Mouse (Mus musculus): ENCODE measurements at regions not wholly inside any gene's neighbourhood (a gene's known extent, or its start where the extent isn't known, plus 50 kb on each side); places are given as distances from the start of the nearest gene placed in this dataset.

DNA sequence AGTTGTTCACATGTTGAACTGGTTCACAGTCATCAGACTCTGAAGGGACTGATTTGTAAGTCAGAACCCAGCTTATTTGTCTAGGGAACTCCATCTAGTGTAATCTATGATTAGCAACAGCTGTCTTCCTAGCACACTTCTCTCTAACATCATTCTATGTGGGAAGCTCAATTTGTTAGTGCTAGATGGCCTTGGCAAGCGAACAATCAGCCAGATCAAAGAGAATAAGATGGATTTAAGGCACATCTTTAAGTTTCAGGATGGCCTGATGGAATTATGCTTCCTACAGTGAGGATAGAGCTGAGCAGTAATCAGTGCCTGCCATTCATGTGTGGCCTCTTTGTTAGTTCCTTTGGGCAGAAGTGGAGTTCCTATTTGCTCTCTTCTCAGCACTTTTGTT lies 183.1 kb upstream of the Pdcd1 start:
- ATAC-seq (ENCODE audit: poor library complexity, severe bottlenecking) = no peak

DNA sequence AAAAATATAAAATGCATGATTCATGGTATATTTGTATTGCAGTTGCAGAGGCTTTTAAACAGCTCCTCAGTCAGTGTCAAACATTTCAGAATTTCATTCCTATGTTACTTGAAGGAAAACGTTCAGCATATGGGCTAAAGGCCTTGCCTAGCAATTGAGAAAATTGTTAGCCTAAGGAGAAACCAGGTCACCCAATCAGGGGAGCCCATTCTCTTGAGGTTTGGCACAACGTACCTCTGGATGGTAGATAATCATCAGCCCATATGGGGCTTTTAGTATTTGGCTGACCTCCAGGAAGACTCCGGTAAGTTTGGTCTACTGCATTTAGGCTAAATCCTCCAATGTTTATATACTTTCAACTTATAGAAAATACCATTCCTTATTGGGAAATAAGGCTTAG lies 168.7 kb upstream of the Pdcd1 start:
- ATAC-seq (ENCODE audit: poor library complexity, severe bottlenecking) = no peak

DNA sequence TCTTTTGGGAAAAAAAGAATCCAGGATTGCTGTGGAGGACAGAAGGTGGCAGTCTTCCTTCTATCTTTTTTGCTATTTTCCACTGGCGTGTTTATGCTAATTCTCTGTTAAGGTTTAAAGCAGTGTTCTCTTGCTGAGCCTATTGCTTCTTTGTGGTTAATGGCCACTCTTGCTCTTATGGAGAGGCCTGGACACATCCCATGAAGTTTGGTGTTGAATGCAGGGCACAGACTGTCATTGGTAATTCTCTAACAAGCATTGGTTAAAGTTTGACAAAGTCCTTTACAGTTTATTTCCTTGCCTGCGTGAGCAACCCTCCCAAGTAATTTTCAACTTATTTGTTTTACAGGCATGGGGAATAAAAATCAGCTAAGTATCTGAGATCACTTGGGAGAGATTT lies 165.1 kb upstream of the Pdcd1 start:
- ATAC-seq (ENCODE audit: poor library complexity, severe bottlenecking) = no peak

DNA sequence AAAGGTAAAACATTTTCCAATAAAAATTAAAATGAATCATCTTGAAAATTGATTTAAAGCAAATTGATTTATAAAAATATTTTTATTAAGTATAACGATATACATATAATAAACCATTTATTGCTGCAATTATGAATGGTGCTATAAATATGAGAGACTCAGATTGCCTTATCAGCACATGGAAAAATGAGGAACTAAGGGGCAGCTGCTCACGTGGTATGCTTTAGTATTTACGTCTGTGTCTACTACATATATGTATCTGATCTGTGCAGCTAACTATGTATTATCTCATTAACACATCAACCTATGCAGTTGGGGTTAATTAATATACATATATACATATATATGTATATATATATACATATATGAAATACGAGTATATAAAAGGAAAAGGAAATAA lies 156.6 kb upstream of the Pdcd1 start:
- ATAC-seq (ENCODE audit: poor library complexity, severe bottlenecking) = no peak

DNA sequence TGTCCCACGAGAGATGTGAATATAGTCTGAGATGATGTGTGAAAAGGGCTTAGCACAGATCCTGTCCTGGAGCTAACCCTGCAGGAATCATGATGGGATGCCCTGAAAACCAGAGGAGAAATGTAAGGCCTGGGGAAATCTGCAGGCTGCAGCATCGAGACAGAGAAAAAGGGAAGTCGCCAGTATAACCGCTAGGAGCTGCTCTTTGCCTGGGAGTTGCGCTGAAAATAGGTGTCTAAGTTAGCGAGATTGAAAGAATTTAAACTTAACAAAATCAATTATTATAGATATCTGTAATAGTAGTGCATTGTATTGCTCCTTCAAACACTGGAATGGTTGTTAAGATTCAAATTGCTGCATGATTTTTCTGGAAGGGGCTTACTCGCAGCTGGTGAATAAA lies 155.5 kb upstream of the Pdcd1 start:
- no peak for ATAC-seq (ENCODE audit: poor library complexity, severe bottlenecking)

DNA sequence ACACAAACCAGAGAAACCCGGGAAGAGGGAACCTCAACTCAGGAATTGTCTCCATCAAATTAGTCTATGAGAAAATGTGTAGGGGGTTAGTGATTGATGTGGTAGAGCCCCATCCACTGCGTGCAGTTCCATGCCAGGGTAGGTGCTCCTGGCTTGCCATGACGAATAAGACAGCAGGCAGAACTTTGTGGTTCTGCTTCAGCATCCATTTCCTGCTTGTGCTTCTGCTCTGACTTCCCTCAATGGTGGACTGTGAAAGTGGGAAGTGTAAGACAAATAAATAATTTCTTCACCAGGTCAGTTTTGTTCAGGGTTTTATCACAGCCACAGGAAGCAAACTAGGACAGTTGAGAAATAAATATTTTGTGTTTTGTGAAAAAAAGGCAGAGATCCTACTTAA lies 150.9 kb upstream of the Pdcd1 start:
- ATAC-seq (ENCODE audit: poor library complexity, severe bottlenecking) = no peak

DNA sequence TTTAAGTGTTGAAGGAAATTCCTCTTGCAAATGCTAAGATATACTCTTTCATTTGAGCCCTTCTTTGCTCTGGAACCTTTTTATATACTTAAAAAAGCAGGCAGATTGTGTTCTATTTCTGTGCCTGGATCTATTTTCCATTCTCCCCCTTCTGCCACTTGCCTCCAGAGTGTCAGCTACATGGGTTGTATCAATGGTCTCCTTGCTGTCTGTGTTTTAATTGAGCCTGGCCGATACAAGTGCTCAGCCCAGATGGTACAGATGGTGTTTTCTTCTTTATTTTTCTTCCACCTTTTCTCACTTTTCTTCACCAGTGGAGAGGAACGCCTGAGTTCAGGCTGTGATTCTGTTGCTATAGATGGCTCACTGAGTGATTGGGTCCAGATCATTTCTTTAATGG lies 131.5 kb upstream of the Pdcd1 start:
- ATAC-seq (ENCODE audit: poor library complexity, severe bottlenecking) = no peak

DNA sequence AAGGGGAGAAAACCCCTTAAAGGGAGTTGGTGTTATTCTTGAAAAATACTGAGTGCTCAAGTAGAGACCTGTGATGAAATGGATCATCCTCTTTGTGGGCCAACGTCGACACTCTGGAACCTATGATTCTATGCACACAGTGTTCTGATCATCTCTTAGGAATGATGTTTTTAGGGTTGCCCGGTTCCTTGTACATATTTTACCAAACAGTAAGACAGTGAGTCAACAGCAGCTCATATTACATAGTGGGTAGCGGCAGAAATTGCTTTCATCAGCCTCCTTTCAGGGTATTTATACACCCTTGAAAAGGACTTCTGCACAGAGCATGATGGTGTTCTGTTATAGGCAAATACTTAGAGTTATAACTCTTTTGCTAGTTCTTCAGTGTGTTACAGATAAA lies 97.6 kb upstream of the Pdcd1 start:
- ATAC-seq (ENCODE audit: poor library complexity, severe bottlenecking) = no peak

DNA sequence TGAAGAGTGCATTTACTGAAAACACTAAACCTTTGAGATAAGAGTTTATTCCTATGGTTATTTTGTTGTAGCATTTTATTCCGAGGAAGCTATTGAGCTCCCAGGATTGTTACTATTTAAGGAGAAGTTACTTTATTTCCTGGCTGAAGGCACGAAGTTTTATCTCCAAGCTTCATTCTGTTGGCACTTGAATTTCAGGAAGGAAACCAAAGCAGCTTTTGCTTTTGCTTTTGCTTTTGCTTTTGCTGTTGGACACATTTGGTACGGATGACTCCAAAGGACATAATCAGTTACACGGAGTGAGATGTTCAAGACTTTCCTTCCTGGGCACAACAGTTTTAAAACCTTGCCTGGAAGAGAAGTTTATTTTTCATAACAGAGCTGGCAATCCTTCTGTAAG lies 94.7 kb upstream of the Pdcd1 start:
- no peak for ATAC-seq (ENCODE audit: poor library complexity, severe bottlenecking)

DNA sequence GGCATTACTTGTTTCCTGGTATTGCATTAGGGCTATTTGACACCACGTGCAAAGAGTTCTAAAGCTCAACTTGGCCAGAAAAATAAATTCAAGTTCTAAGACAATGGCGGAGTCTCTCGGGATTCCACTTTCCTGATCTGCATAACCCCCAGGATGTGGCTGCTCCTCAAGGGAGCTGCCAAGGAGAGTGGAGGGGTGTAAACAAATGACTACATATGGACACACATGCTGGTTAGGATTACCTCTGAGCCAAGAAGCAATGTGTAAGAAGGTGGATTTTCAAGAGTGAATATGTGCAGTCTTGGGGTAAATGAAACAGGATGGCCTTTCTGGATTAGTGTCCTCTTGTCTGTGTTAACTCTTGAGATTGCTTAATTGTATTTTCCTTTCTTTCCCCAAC lies 88.2 kb upstream of the Pdcd1 start:
- no peak for ATAC-seq (ENCODE audit: poor library complexity, severe bottlenecking)

DNA sequence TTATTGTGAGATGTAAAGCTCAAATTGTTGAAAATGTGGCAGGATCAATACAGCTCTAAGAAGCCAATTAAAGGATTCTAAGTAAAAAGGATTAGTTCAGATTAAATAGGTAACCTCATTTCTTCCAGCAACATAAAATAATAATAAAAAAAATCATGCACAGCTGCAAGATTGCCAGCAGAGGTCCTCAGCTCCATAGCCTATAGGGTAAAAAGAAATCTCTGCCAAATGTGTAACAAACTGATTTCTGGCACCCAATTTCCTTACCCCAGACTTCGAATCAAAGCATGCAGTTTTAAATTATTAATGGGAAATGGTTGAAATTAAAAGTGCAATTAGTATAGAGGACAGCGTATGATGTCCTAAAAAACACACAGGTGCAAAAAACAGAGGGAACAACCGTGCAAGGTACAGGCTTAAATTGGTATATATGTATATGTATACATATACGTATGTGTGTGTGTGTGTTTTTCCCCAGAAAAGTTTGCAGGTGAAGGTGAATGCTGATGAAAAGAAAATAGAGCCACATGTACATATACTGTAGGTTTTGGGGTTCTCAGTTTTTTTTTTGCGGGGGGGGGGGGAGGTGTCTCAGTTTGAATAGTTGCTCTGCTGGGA lies 87.2 kb upstream of the Pdcd1 start:
- ATAC-seq (ENCODE audit: poor library complexity, severe bottlenecking) = no peak

DNA sequence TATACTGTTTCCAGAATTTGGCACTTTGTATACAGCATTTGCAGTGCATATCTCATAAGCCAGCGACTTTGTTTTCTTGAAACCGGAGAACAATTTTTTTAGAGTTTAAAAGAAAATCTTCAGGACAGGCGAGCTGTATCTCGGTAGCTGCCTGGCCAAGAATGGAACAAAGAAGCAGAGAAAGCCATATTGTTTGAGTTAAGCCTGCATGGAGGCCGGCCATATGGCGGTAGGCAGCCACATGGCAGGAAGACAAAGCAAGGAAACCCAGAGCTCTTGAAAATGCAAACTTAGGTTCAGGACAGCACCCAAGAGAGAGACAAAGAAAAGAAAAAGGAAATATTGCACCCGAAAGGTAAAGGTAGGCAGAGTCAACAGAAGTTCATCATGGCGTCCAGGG lies 84.4 kb upstream of the Pdcd1 start:
- ATAC-seq (ENCODE audit: poor library complexity, severe bottlenecking) = no peak
